ENCODE assay signal across 8 mouse cellular contexts in genomic region chr1:82189516-82189915, GRCm38 (mm10). TPM values are rescaled to one million over a fixed set of nuclear protein-coding genes. Genes with fewer than 3 reads are reported as not detected.
DNase-seq lines count a peak whose midpoint lies in the region; TF ChIP-seq lines count a peak whose summit lies in the region.

No protein-coding gene starts in this region.

- no peak for TF ChIP-seq CTCF in layer of hippocampus, adult 2 months (conservative IDR thresholded peaks at IDR 0.05)

- no peak overlapping the region for H3K27ac ChIP-seq in layer of hippocampus, adult 2 months

- DNase-seq in cerebellum, postnatal 14 days: peak; percentile 10 to 28
- DNase-seq in cerebellum, adult 8-10 months: no peak
- DNase-seq in urinary bladder, postnatal 25 days (ENCODE audit: low spot score): peak; percentile 40
- no peak for DNase-seq in urinary bladder, adult 2 months (ENCODE audit: low spot score)
- peak; percentile 36 to 70 for DNase-seq in layer of hippocampus, adult 2 months (ENCODE audit: low spot score in 2 of 2)
- DNase-seq in mesoderm, embryonic 11.5 days (ENCODE audit: low read depth, low spot score): peak; percentile 35
- no peak for DNase-seq in spleen, adult 18-20 months
- no peak for DNase-seq in embryo, embryonic 11 days

- H3K4me3 ChIP-seq in layer of hippocampus, adult 2 months: no peak overlapping the region

RNA-seq across cellular contexts. Expression of gene Gm9747, which starts 43.4 kb away (rescaled TPM):
- 0.04 TPM in 1 of 2 replicates, not detected in the other for polyA plus RNA-seq in urinary bladder, adult 2 months (2012; rRNA removed)
- total RNA-seq in layer of hippocampus, adult 2 months (2021): not detected

Comparison
In these comparisons a context has a peak if more than half of its experiments do, and no peak if none do; other contexts are left out.
1. DNase-seq: peak in cerebellum, postnatal 14 days (2 of 2), urinary bladder, postnatal 25 days (single experiment), layer of hippocampus, adult 2 months (2 of 2) and mesoderm, embryonic 11.5 days (single experiment); none in cerebellum, adult 8-10 months (single experiment), urinary bladder, adult 2 months (single experiment), spleen, adult 18-20 months (0 of 2) and embryo, embryonic 11 days (single experiment).